Mouse (Mus musculus): Measurements from ENCODE around the gene Olfr358.

The Olfr358 gene

GRCm38 (mm10) chr2:37009235-37009634 lies at the start of gene Olfr358:
TSS of gene Olfr358 (minus strand) at chr2:37009335.
- no peak for DNase-seq (ENCODE audit: low read depth, low spot score)

GRCm38 (mm10) chr2:36997030-36997429 lies 12.1 kb downstream of the Olfr358 start:
- no peak for DNase-seq (ENCODE audit: low read depth, low spot score)

GRCm38 (mm10) chr2:36993527-36993926 lies 15.6 kb downstream of the Olfr358 start, which contains the start of gene Olfr357:
TSS of gene Olfr357 (plus strand) at chr2:36993827.
- DNase-seq (ENCODE audit: low read depth, low spot score) = no peak
